Comparison of ENCODE assay signal across 16 mouse cellular contexts in genomic region chr14:46305267-46305666, GRCm38 (mm10).
DNase-seq lines count a peak whose midpoint lies in the region; ATAC-seq lines count a peak whose summit lies in the region.
"Had no signal": no experiment of that assay in that cellular context is flagged by ENCODE, and none has a peak within 500 bp of the region (broad histone marks: within the 10 kb centered on the region; RNA-seq: fewer than 3 reads in every experiment).

No protein-coding gene starts in this region.

- H3K9ac ChIP-seq in heart, embryonic 16.5 days (ENCODE audit: low read length), result no peak overlapping the region
- H3K9ac ChIP-seq in forebrain, embryonic 15.5 days (replicated peaks), result no peak overlapping the region
- H3K9ac ChIP-seq: hindbrain, embryonic 15.5 days; limb, embryonic 12.5 days; liver, embryonic 14.5 days; stomach, embryonic 15.5 days had no signal

- WGBS in heart, embryonic 10.5 days, result 87% methylated on average over 4 of the region's 4 CpGs
- 47% methylated on average over 4 of the region's 4 CpGs for WGBS in heart, embryonic 16.5 days
- 66% methylated on average over 4 of the region's 4 CpGs for WGBS in forebrain, embryonic 15.5 days

- no peak overlapping the region for H3K4me3 ChIP-seq in heart, embryonic 10.5 days
- H3K4me3 ChIP-seq in heart, embryonic 16.5 days (ENCODE audit: low read length), result no peak overlapping the region
- H3K4me3 ChIP-seq in forebrain, embryonic 15.5 days, result no peak overlapping the region
- H3K4me3 ChIP-seq: hindbrain, embryonic 15.5 days; limb, embryonic 12.5 days; stomach, embryonic 15.5 days had no signal

- ATAC-seq in heart, embryonic 16.5 days (replicated peaks; ENCODE audit: extremely low read depth, insufficient read depth, low FRiP score), result peak; percentile 52; the same call in 1 of the 2 replicates
- no peak for ATAC-seq in forebrain, embryonic 15.5 days (replicated peaks)
- ATAC-seq: intestine, postnatal 0 days had no signal

- H3K27me3 ChIP-seq in heart, embryonic 10.5 days (ENCODE audit: insufficient read depth, poor library complexity, severe bottlenecking), result no peaks in the 10 kb centered on the region
- no peaks in the 10 kb centered on the region for H3K27me3 ChIP-seq in heart, embryonic 16.5 days (ENCODE audit: control insufficient read depth, insufficient read depth, low read length)
- H3K27me3 ChIP-seq in forebrain, embryonic 15.5 days, result no peaks in the 10 kb centered on the region
- H3K27me3 ChIP-seq: hindbrain, embryonic 15.5 days; limb, embryonic 12.5 days; stomach, embryonic 15.5 days had no signal

- no peaks in the 10 kb centered on the region for H3K4me1 ChIP-seq in heart, embryonic 10.5 days
- no peaks in the 10 kb centered on the region for H3K4me1 ChIP-seq in heart, embryonic 16.5 days (ENCODE audit: control insufficient read depth, insufficient read depth, low read length)
- H3K4me1 ChIP-seq in forebrain, embryonic 15.5 days, result no peaks in the 10 kb centered on the region
- H3K4me1 ChIP-seq: hindbrain, embryonic 15.5 days; stomach, embryonic 15.5 days had no signal

- no peak overlapping the region for H3K27ac ChIP-seq in heart, embryonic 10.5 days
- H3K27ac ChIP-seq in heart, embryonic 16.5 days (ENCODE audit: low read length), result no peak overlapping the region; the same call in 1 of the 2 replicates
- H3K27ac ChIP-seq in forebrain, embryonic 15.5 days (replicated peaks), result no peak overlapping the region
- H3K27ac ChIP-seq: hindbrain, embryonic 15.5 days; limb, embryonic 12.5 days; liver, embryonic 14.5 days; stomach, embryonic 15.5 days had no signal

- no peaks in the 10 kb centered on the region for H3K36me3 ChIP-seq in heart, embryonic 10.5 days
- no peaks in the 10 kb centered on the region for H3K36me3 ChIP-seq in heart, embryonic 16.5 days (ENCODE audit: control insufficient read depth, insufficient read depth)
- no peaks in the 10 kb centered on the region for H3K36me3 ChIP-seq in forebrain, embryonic 15.5 days
- H3K36me3 ChIP-seq: hindbrain, embryonic 15.5 days; limb, embryonic 12.5 days; stomach, embryonic 15.5 days had no signal

- H3K4me2 ChIP-seq in heart, embryonic 16.5 days (ENCODE audit: low read depth, low read length), result no peak overlapping the region
- no peak overlapping the region for H3K4me2 ChIP-seq in forebrain, embryonic 15.5 days (replicated peaks)
- H3K4me2 ChIP-seq: hindbrain, embryonic 15.5 days; limb, embryonic 12.5 days; stomach, embryonic 15.5 days had no signal

- peak; percentile 93 for DNase-seq in heart, adult 11 months
- no peak for DNase-seq in heart, embryonic 10.5 days (ENCODE audit: low spot score)
- peak; percentile 9 to 26 for DNase-seq in kidney, postnatal 4 days
- no peak for DNase-seq in kidney, adult 9 months
- peak; percentile 41 for DNase-seq in lung, postnatal 10 days
- no peak for DNase-seq in lung, postnatal 25 days (ENCODE audit: low spot score)
- DNase-seq: B cell, adult 2 months; cerebellum, adult 11 months; cerebellum, postnatal 36 days had no signal

- no peaks in the 10 kb centered on the region for H3K9me3 ChIP-seq in heart, embryonic 10.5 days
- no peaks in the 10 kb centered on the region for H3K9me3 ChIP-seq in heart, embryonic 16.5 days (replicated peaks; ENCODE audit: control insufficient read depth, low read length)
- H3K9me3 ChIP-seq in forebrain, embryonic 15.5 days, result no peaks in the 10 kb centered on the region
- H3K9me3 ChIP-seq: hindbrain, embryonic 15.5 days; limb, embryonic 12.5 days; stomach, embryonic 15.5 days had no signal

Comparison
In these comparisons a context has a peak if more than half of its experiments do, and no peak if none do; other contexts are left out.
1. DNase-seq: peak in heart, adult 11 months (single experiment), kidney, postnatal 4 days (2 of 2) and lung, postnatal 10 days (single experiment); none in heart, embryonic 10.5 days (single experiment), kidney, adult 9 months (single experiment) and lung, postnatal 25 days (single experiment).